Comparison of ENCODE assay signal across 8 mouse cellular contexts in genomic region chr4:130308231-130309081, GRCm38 (mm10). TPM values are rescaled to one million over a fixed set of nuclear protein-coding genes. Genes with fewer than 3 reads are reported as not detected.
DNase-seq lines count a peak whose midpoint lies in the region; ATAC-seq lines count a peak whose summit lies in the region.
"Had no signal": no experiment of that assay in that cellular context is flagged by ENCODE, and none has a peak within 500 bp of the region (broad histone marks: within the 10 kb centered on the region; RNA-seq: fewer than 3 reads in every experiment).

Fabp3 (plus strand) TSS chr4:130308595.
Gm10570 (minus strand) TSS chr4:130308674.

- no peak within 1 kb of the TSS for H3K27ac ChIP-seq in intestine, embryonic 14.5 days (ENCODE audit: low read depth)
- no peak within 1 kb of the TSS for H3K27ac ChIP-seq in stomach, embryonic 15.5 days

- H3K27me3 ChIP-seq in intestine, embryonic 14.5 days (replicated peaks; ENCODE audit: control insufficient read depth, insufficient read depth, low read length), result peaks cover 44% of the 10 kb centered on the region
- H3K27me3 ChIP-seq in stomach, embryonic 15.5 days (replicated peaks), result peaks cover 28% of the 10 kb centered on the region

- peak; percentile 38; the same call in 1 of the 2 replicates for ATAC-seq in intestine, embryonic 14.5 days (replicated peaks; ENCODE audit: low FRiP score, low TSS enrichment, low read depth)
- peak; percentile 10; the same call in 1 of the 2 replicates for ATAC-seq in stomach, embryonic 15.5 days (ENCODE audit: insufficient read depth, low FRiP score, low read depth)

- H3K9ac ChIP-seq in intestine, embryonic 14.5 days (ENCODE audit: low read length), result peak within 1 kb of the TSS; percentile 31; the same call in 1 of the 2 replicates
- H3K9ac ChIP-seq in stomach, embryonic 15.5 days, result 0 out of 2 replicates have a peak within 1 kb of the TSS, but pooled peaks have one; percentile 9

- H3K4me3 ChIP-seq in intestine, embryonic 14.5 days (ENCODE audit: low read depth, low read length), result peak within 1 kb of the TSS; percentile 41
- peak within 1 kb of the TSS; percentile 49 for H3K4me3 ChIP-seq in stomach, embryonic 15.5 days (replicated peaks)

- peak within 1 kb of the TSS; percentile 74 for H3K4me2 ChIP-seq in intestine, embryonic 14.5 days (ENCODE audit: low read length)
- H3K4me2 ChIP-seq in stomach, embryonic 15.5 days, result peak within 1 kb of the TSS; percentile 98

- WGBS in intestine, embryonic 14.5 days, result under 1% methylated on average over 52 of the region's 52 CpGs
- WGBS in stomach, embryonic 15.5 days, result under 1% methylated on average over 52 of the region's 52 CpGs

- H3K4me1 ChIP-seq in intestine, embryonic 14.5 days (replicated peaks; ENCODE audit: control insufficient read depth, insufficient read depth, low read length), result peaks cover 10% of the 10 kb centered on the region; the same call in 1 of the 2 replicates
- H3K4me1 ChIP-seq in stomach, embryonic 15.5 days, result peaks cover 13% of the 10 kb centered on the region

- intact Hi-C loops in gastrocnemius, postnatal 14 days (cut with DNase I; ENCODE audit: low total_unique reads), result no loop called here
- intact Hi-C loops in left cerebral cortex, postnatal 10 days (cut with DNase I), result loop anchor here (5.0 kb wide), 1 partner anchor 111 kb away; no protein-coding TSS in a partner anchor

- no peaks in the 10 kb centered on the region for H3K36me3 ChIP-seq in intestine, embryonic 14.5 days (ENCODE audit: control insufficient read depth, insufficient read depth, low read length)
- no peaks in the 10 kb centered on the region for H3K36me3 ChIP-seq in stomach, embryonic 15.5 days

- no peaks in the 10 kb centered on the region for H3K9me3 ChIP-seq in intestine, embryonic 14.5 days (ENCODE audit: control insufficient read depth, low read length)
- no peaks in the 10 kb centered on the region for H3K9me3 ChIP-seq in stomach, embryonic 15.5 days

- peak; percentile 51 for DNase-seq in brain, embryonic 18.5 days (ENCODE audit: low read depth, low spot score)
- peak; percentile 63 for DNase-seq in embryo, embryonic 10 days (ENCODE audit: low spot score)
- peak; percentile 68 for DNase-seq in gastrocnemius, postnatal 14 days
- peak; percentile 75 for DNase-seq in intestine, embryonic 14.5 days (ENCODE audit: low spot score)
- peak; percentile 70 to 85 for DNase-seq in left cerebral cortex, postnatal 10 days (ENCODE audit: extremely low spot score in 1 of 2, low spot score in 2 of 2)
- DNase-seq in mesoderm, embryonic 11.5 days (ENCODE audit: low read depth, low spot score), result peak; percentile 63

RNA-seq across cellular contexts. Expression of gene Fabp3, which starts in this region (rescaled TPM):
- 1,000 to 10,000 TPM in 1 of 2 experiments, 100 to 1,000 TPM in 1; 662 to 1,168 TPM for total RNA-seq in gastrocnemius, postnatal 14 days (2021)
- 5.5 and 6.6 TPM in 2 replicates for polyA plus RNA-seq in intestine, embryonic 14.5 days (2014; fragmentation: Nextera tagmentation; extraction: Ambion mirVana)
- 100 to 1,000 TPM; 218 to 234 TPM for total RNA-seq in left cerebral cortex, postnatal 10 days (2021)
- 7.4 and 7.7 TPM in 2 replicates for polyA plus RNA-seq in stomach, embryonic 15.5 days (2015; fragmentation: Nextera tagmentation; extraction: Ambion mirVana)
- total RNA-seq: hematopoietic stem cell, adult 5-6 weeks had no signal

RNA-seq across cellular contexts. Expression of gene Gm10570, which starts in this region (rescaled TPM):
- total RNA-seq in gastrocnemius, postnatal 14 days (2021), result not detected
- not detected in 2 replicates for polyA plus RNA-seq in intestine, embryonic 14.5 days (2014; fragmentation: Nextera tagmentation; extraction: Ambion mirVana)
- total RNA-seq in left cerebral cortex, postnatal 10 days (2021), result 1 to 10 TPM in 1 of 2 experiments, not detected in 1; 1.8 TPM
- polyA plus RNA-seq in stomach, embryonic 15.5 days (2015; fragmentation: Nextera tagmentation; extraction: Ambion mirVana), result 0.57 TPM in 1 of 2 replicates, not detected in the other
- total RNA-seq: hematopoietic stem cell, adult 5-6 weeks had no signal
